Mouse (Mus musculus): ENCODE measurements at regions not wholly inside any gene's neighbourhood (a gene's known extent, or its start where the extent isn't known, plus 50 kb on each side); places are given as distances from the start of the nearest gene placed in this dataset.
A peak's percentile ranks its signal among the peaks of the same experiment; 100 is the strongest.

DNA sequence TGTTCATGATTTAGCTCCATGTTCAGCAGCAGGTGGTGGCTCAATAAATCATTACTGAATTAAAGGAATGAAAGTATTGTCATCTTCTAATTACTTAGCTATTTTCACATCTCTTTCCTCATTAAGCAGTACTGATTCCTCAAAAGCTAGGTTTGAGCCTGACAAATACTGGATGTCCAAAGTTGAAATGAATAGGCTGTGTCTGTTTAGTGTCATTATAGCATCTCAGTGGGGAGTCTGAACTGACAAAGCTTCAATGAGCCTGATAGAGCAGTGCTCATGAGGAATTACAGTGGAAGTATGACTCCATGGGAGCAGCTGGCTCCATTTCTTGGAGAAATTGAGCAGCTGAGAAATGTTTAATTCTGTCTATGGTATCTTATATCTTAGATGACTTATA, 1646.7 kb upstream of the Cntnap5a start:
- no peaks in the 10 kb centered on the region for H3K9me3 ChIP-seq (ENCODE audit: control insufficient read depth, low read length)
- ATAC-seq (ENCODE audit: low FRiP score, low TSS enrichment): 0 out of 2 replicates have a peak, but pooled peaks have one; percentile 55
- H3K9ac ChIP-seq (ENCODE audit: low read depth, low read length): no peak overlapping the region
- no peaks in the 10 kb centered on the region for H3K27me3 ChIP-seq (ENCODE audit: control insufficient read depth, insufficient read depth, low read length)
- no peaks in the 10 kb centered on the region for H3K4me1 ChIP-seq (ENCODE audit: control insufficient read depth, insufficient read depth, low read length)
- no peak overlapping the region for H3K4me3 ChIP-seq (ENCODE audit: low read length)
- H3K36me3 ChIP-seq (ENCODE audit: control insufficient read depth, insufficient read depth, low read length): no peaks in the 10 kb centered on the region
- H3K27ac ChIP-seq (ENCODE audit: low read depth, low read length): no peak overlapping the region
- no peak overlapping the region for H3K4me2 ChIP-seq (replicated peaks; ENCODE audit: low read depth, low read length)

DNA sequence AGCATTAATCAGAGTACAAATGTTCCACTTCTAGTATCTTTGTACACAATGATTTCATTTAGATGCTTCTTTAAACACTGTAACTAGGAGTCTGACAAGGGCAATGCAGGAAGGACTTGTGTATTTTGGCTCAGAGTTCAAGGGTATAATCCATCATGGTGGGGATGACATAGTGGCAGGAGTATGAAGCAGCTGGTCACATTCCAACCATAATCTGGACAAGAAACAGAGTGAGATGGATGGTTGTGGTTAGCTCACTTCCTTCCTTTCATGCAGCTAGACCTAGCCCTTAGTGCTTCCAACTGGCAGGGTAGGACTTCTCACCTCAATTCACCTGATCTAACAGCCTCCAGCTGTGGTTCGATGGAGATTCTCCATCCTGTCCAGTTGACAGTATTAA, 1645.2 kb upstream of the Cntnap5a start:
- ATAC-seq (ENCODE audit: low FRiP score, low TSS enrichment): peak; percentile 91
- no peaks in the 10 kb centered on the region for H3K9me3 ChIP-seq (ENCODE audit: control insufficient read depth, low read length)
- H3K4me2 ChIP-seq (replicated peaks; ENCODE audit: low read depth, low read length): no peak overlapping the region
- H3K9ac ChIP-seq (ENCODE audit: low read depth, low read length): no peak overlapping the region
- no peaks in the 10 kb centered on the region for H3K27me3 ChIP-seq (ENCODE audit: control insufficient read depth, insufficient read depth, low read length)
- H3K27ac ChIP-seq (ENCODE audit: low read depth, low read length): no peak overlapping the region
- 32% methylated on average over 1 of the region's 1 CpGs for WGBS
- no peak overlapping the region for H3K4me3 ChIP-seq (ENCODE audit: low read length)
- H3K36me3 ChIP-seq (ENCODE audit: control insufficient read depth, insufficient read depth, low read length): no peaks in the 10 kb centered on the region
- no peaks in the 10 kb centered on the region for H3K4me1 ChIP-seq (ENCODE audit: control insufficient read depth, insufficient read depth, low read length)

DNA sequence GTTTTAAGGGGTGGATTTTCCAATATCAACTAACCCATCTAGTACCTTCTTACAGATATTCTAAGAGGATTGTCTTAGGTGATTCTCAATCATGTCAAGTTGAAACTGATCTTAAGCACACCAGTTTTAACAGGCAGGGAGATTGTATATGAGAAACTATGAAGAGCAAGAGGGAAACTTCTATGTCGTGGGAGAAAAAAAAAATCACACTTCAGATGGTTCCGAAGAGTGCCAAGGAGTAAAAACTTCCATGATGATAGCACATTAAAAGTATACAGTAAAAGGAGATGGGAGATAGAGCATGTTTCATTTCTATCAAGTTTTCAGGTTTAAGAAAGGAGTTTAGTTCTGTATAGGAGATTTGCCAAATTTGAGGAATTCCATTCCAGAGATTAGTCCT, 1621.5 kb upstream of the Cntnap5a start:
- Histone ChIP-seq H3K4me2 (replicated peaks; ENCODE audit: low read depth, low read length) (no peak overlapping the region), H3K27ac (ENCODE audit: low read depth, low read length) (no peak overlapping the region), H3K9ac (ENCODE audit: low read depth, low read length) (no peak overlapping the region), H3K36me3 (ENCODE audit: control insufficient read depth, insufficient read depth, low read length) (no peaks in the 10 kb centered on the region), H3K4me3 (ENCODE audit: low read length) (no peak overlapping the region), H3K4me1 (ENCODE audit: control insufficient read depth, insufficient read depth, low read length) (no peaks in the 10 kb centered on the region), H3K27me3 (ENCODE audit: control insufficient read depth, insufficient read depth, low read length) (no peaks in the 10 kb centered on the region), H3K9me3 (ENCODE audit: control insufficient read depth, low read length) (no peaks in the 10 kb centered on the region)
- no peak for ATAC-seq (ENCODE audit: low FRiP score, low TSS enrichment)
- WGBS: 88% methylated on average over 2 of the region's 2 CpGs

DNA sequence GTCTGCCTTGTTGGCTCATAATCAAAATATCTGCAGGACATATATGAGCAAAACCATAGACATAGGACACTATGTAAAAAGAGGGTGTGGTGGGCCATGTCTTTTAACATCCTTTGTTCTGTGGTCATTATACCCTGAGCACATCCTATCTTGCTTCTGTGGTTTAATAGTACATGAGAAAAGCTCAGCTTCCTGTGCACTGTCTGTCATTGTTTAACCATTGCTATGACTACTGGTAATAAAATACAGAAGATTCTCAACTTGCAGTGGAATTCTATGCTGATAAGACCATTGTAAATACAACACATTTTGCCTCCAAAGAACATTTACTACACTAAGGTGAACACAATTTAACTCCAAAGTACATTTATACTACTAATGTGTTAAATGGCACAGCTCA, 1610.0 kb upstream of the Cntnap5a start:
- Histone ChIP-seq H3K9ac (ENCODE audit: low read depth, low read length) (no peak overlapping the region), H3K27ac (ENCODE audit: low read depth, low read length) (no peak overlapping the region), H3K4me1 (ENCODE audit: control insufficient read depth, insufficient read depth, low read length) (no peaks in the 10 kb centered on the region), H3K4me3 (ENCODE audit: low read length) (no peak overlapping the region), H3K27me3 (ENCODE audit: control insufficient read depth, insufficient read depth, low read length) (no peaks in the 10 kb centered on the region), H3K9me3 (ENCODE audit: control insufficient read depth, low read length) (no peaks in the 10 kb centered on the region), H3K36me3 (ENCODE audit: control insufficient read depth, insufficient read depth, low read length) (no peaks in the 10 kb centered on the region), H3K4me2 (replicated peaks; ENCODE audit: low read depth, low read length) (no peak overlapping the region)
- ATAC-seq (ENCODE audit: low FRiP score, low TSS enrichment): no peak
